In the genomic region with DNA sequence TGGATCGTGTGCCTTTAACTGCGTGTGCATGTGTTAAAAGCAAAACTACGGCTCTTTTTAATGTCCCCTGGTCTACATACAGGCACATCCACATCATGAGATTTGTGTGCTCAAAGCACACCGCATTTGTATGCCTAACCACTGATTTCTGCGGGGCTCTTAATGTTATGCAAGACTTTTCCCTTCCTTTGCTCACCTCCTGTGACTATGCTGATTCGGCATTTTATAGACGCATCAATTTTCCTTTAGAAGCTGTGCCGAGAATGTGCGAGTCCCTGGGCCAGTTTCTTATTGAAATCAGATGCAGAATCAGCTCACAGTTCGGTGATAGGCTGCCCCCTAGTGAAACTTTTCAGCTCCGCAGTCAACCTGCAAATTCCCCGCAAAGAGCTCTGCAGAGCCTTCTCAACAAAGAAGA, we compare ENCODE assay signal across 8 mouse cellular contexts.
A peak's percentile ranks its signal among the peaks of the same experiment; 100 is the strongest.
DNase-seq lines count a peak whose midpoint lies in the region; ATAC-seq and TF ChIP-seq lines count a peak whose summit lies in the region.

No protein-coding gene starts in this region.

- WGBS in forebrain, embryonic 14.5 days = 6% methylated on average over 12 of the region's 12 CpGs
- 3% methylated on average over 12 of the region's 12 CpGs for WGBS in large intestine, adult 2 months
- WGBS in liver, postnatal 0 days (ENCODE audit: insufficient replicate concordance) = 9% methylated on average over 12 of the region's 12 CpGs
- 2% methylated on average over 12 of the region's 12 CpGs for WGBS in neural tube, embryonic 15.5 days

- peak; percentile 84 for ATAC-seq in forebrain, embryonic 14.5 days
- ATAC-seq in liver, postnatal 0 days = no peak
- peak; percentile 87 for ATAC-seq in neural tube, embryonic 15.5 days (ENCODE audit: low FRiP score)

- no peaks in the 10 kb centered on the region for H3K79me2 ChIP-seq in CH12.LX (replicated peaks; ENCODE audit: control insufficient read depth, extremely low read depth, insufficient read depth, poor library complexity, severe bottlenecking)

- peak; percentile 83 for DNase-seq in CH12.LX (ENCODE audit: extremely low read depth)
- DNase-seq in c-Kit-positive CD71-positive TER-119-negative erythroid progenitor cells, embryonic 14.5 days (ENCODE audit: low read depth) = peak; percentile 54
- DNase-seq in forebrain, embryonic 14.5 days (ENCODE audit: low spot score) = peak; percentile 95
- peak; percentile 84 to 90 for DNase-seq in heart, postnatal 14 days
- peak; percentile 38 for DNase-seq in large intestine, adult 2 months (ENCODE audit: low read depth, low spot score)
- peak; percentile 75 for DNase-seq in liver, postnatal 0 days
- DNase-seq in testis, postnatal 10 days (ENCODE audit: low spot score) = peak; percentile 89

- H3K27me3 ChIP-seq in CH12.LX (replicated peaks) = no peaks in the 10 kb centered on the region
- H3K27me3 ChIP-seq in forebrain, embryonic 14.5 days (replicated peaks; ENCODE audit: control insufficient read depth, insufficient read depth, low read length) = peaks cover 8% of the 10 kb centered on the region; the same call in 1 of the 2 replicates
- no peaks in the 10 kb centered on the region for H3K27me3 ChIP-seq in liver, postnatal 0 days (ENCODE audit: insufficient read depth, low read length)
- no peaks in the 10 kb centered on the region for H3K27me3 ChIP-seq in neural tube, embryonic 15.5 days (replicated peaks)

- peaks cover 3 to 5% of the 10 kb centered on the region in 2 experiments for H3K4me1 ChIP-seq in CH12.LX (ENCODE audit: control insufficient read depth in 1 of 2, insufficient read depth in 2 of 2)
- 0 out of 2 replicates have a peak, but pooled peaks cover 2% of the 10 kb centered on the region for H3K4me1 ChIP-seq in forebrain, embryonic 14.5 days (ENCODE audit: control insufficient read depth, insufficient read depth, low read length)
- no peaks in the 10 kb centered on the region for H3K4me1 ChIP-seq in liver, postnatal 0 days (ENCODE audit: insufficient read depth)
- peaks cover 10% of the 10 kb centered on the region for H3K4me1 ChIP-seq in neural tube, embryonic 15.5 days

- H3K27ac ChIP-seq in CH12.LX (ENCODE audit: insufficient read depth, low read depth) = no peak overlapping the region
- H3K27ac ChIP-seq in forebrain, embryonic 14.5 days (ENCODE audit: low read depth, low read length) = no peak overlapping the region
- no peak overlapping the region for H3K27ac ChIP-seq in liver, postnatal 0 days (ENCODE audit: low read depth)
- peak overlapping the region; percentile 78 for H3K27ac ChIP-seq in neural tube, embryonic 15.5 days (replicated peaks)

- H3K4me3 ChIP-seq in CH12.LX (replicated peaks in 1 of 3; ENCODE audit: low read depth in 2 of 3, low read length in 2 of 3, poor library complexity in 1 of 3) = peak overlapping the region; percentile 10 to 55 (median 29)
- H3K4me3 ChIP-seq in forebrain, embryonic 14.5 days (ENCODE audit: low read depth, low read length) = peak overlapping the region; percentile 14
- peak overlapping the region; percentile 11; the same call in 1 of the 2 replicates for H3K4me3 ChIP-seq in liver, postnatal 0 days (ENCODE audit: low read depth, low read length)
- peak overlapping the region; percentile 39 for H3K4me3 ChIP-seq in neural tube, embryonic 15.5 days (replicated peaks)

- intact Hi-C loops in heart, postnatal 14 days (cut with DNase I) = loop anchor here (1.0 to 10.0 kb wide), 3 partner anchors 50 to 1010 kb away; no protein-coding TSS in a partner anchor

- TF ChIP-seq POLR2A in CH12.LX (IDR thresholded peaks at IDR 0.05; ENCODE audit: low read depth, low read length) = no peak

- peak overlapping the region; percentile 99 for H3K4me2 ChIP-seq in CH12.LX (ENCODE audit: insufficient read depth, low read depth, poor library complexity, severe bottlenecking)
- peak overlapping the region; percentile 50 for H3K4me2 ChIP-seq in forebrain, embryonic 14.5 days (ENCODE audit: low read length)
- H3K4me2 ChIP-seq in liver, postnatal 0 days (ENCODE audit: low read depth, low read length) = peak overlapping the region; percentile 26
- H3K4me2 ChIP-seq in neural tube, embryonic 15.5 days = peak overlapping the region; percentile 55

- TF ChIP-seq EP300 in CH12.LX (IDR thresholded peaks at IDR 0.05; ENCODE audit: low read length) = no peak
- no peak for TF ChIP-seq EP300 in liver, postnatal 0 days (IDR thresholded peaks at IDR 0.05; ENCODE audit: low read depth)

- peak; percentile 94 for TF ChIP-seq RAD21 in CH12.LX (IDR thresholded peaks at IDR 0.05; ENCODE audit: low read depth, low read length)

- no peaks in the 10 kb centered on the region for H3K9me3 ChIP-seq in CH12.LX (replicated peaks; ENCODE audit: low read length)
- no peaks in the 10 kb centered on the region for H3K9me3 ChIP-seq in forebrain, embryonic 14.5 days (replicated peaks; ENCODE audit: control insufficient read depth, low read length)
- no peaks in the 10 kb centered on the region for H3K9me3 ChIP-seq in liver, postnatal 0 days (ENCODE audit: low read length)
- no peaks in the 10 kb centered on the region for H3K9me3 ChIP-seq in neural tube, embryonic 15.5 days (replicated peaks)

- peak; percentile 39 to 92; a peak in 3 of 4 replicates for TF ChIP-seq CTCF in CH12.LX (conservative IDR thresholded peaks at IDR 0.05 in 1 of 2, IDR thresholded peaks at IDR 0.05 in 1 of 2; ENCODE audit: low read depth in 2 of 2, low read length in 2 of 2)
- TF ChIP-seq CTCF in liver, postnatal 0 days (IDR thresholded peaks at IDR 0.05; ENCODE audit: low read depth) = peak; percentile 77

- dilution Hi-C loops in CH12.LX (cut with MboI; ENCODE audit: extremely low pct_ligation_motif_present, extremely low pct_unique_long_range_greater_than_20kb, low sequenced_read_pairs) = no loop called here

- in situ Hi-C loops in CH12.LX (cut with MboI; ENCODE audit: low pct_ligation_motif_present, low pct_unique_long_range_greater_than_20kb, low sequenced_read_pairs) = loop anchor here (25.0 kb wide), 3 partner anchors 508 to 717 kb away; no protein-coding TSS in a partner anchor

- H3K9ac ChIP-seq in CH12.LX (ENCODE audit: insufficient read depth, low read depth) = no peak overlapping the region
- 0 out of 2 replicates have a peak overlapping the region, but pooled peaks have one; percentile 2 for H3K9ac ChIP-seq in forebrain, embryonic 14.5 days (ENCODE audit: low read length)
- no peak overlapping the region for H3K9ac ChIP-seq in liver, postnatal 0 days (replicated peaks)
- H3K9ac ChIP-seq in neural tube, embryonic 15.5 days (replicated peaks) = no peak overlapping the region; the same call in 1 of the 2 replicates

- H3K36me3 ChIP-seq in CH12.LX (replicated peaks in 1 of 2; ENCODE audit: control insufficient read depth in 1 of 2, insufficient read depth in 1 of 2, low read length in 1 of 2) = no peaks in the 10 kb centered on the region
- no peaks in the 10 kb centered on the region for H3K36me3 ChIP-seq in forebrain, embryonic 14.5 days (ENCODE audit: control insufficient read depth, insufficient read depth, low read length)
- H3K36me3 ChIP-seq in liver, postnatal 0 days (replicated peaks; ENCODE audit: insufficient read depth, low read length) = no peaks in the 10 kb centered on the region
- no peaks in the 10 kb centered on the region for H3K36me3 ChIP-seq in neural tube, embryonic 15.5 days

TF ChIP-seq in CH12.LX, 34 proteins besides CTCF, POLR2A, EP300 and RAD21:
- peak; percentile 94 for TF ChIP-seq MAFK (IDR thresholded peaks at IDR 0.05; ENCODE audit: insufficient replicate concordance, low read length)
- TF ChIP-seq ZMIZ1 (IDR thresholded peaks at IDR 0.05; ENCODE audit: low read depth, low read length) = no peak
- TF ChIP-seq SMC3 (IDR thresholded peaks at IDR 0.05; ENCODE audit: low read depth, low read length) = peak; percentile 77
- TF ChIP-seq MAZ (IDR thresholded peaks at IDR 0.05; ENCODE audit: low read depth, low read length) = no peak
- no peak for TF ChIP-seq ETS1 (conservative IDR thresholded peaks at IDR 0.05; ENCODE audit: low read depth, low read length)
- no peak for TF ChIP-seq MYC (IDR thresholded peaks at IDR 0.05; ENCODE audit: low read depth, low read length)
- TF ChIP-seq MEF2A (IDR thresholded peaks at IDR 0.05; ENCODE audit: borderline replicate concordance, low read depth, low read length) = no peak
- no peak for TF ChIP-seq JUN (IDR thresholded peaks at IDR 0.05; ENCODE audit: insufficient read depth, low read depth, low read length)

Comparison
In these comparisons a context has a peak if more than half of its experiments do, and no peak if none do; other contexts are left out.
1. DNase-seq: peak in every context shown above with its lines; median percentile 95 in forebrain, embryonic 14.5 days; 89 in testis, postnatal 10 days; 87 in heart, postnatal 14 days; 83 in CH12.LX; 75 in liver, postnatal 0 days; 54 in c-Kit-positive CD71-positive TER-119-negative erythroid progenitor cells, embryonic 14.5 days; 38 in large intestine, adult 2 months.
2. H3K4me2 ChIP-seq: peak in every context shown above with its lines; median percentile 99 in CH12.LX; 55 in neural tube, embryonic 15.5 days; 50 in forebrain, embryonic 14.5 days; 26 in liver, postnatal 0 days.